ENCODE assay signal across 27 mouse cellular contexts in the genomic region with DNA sequence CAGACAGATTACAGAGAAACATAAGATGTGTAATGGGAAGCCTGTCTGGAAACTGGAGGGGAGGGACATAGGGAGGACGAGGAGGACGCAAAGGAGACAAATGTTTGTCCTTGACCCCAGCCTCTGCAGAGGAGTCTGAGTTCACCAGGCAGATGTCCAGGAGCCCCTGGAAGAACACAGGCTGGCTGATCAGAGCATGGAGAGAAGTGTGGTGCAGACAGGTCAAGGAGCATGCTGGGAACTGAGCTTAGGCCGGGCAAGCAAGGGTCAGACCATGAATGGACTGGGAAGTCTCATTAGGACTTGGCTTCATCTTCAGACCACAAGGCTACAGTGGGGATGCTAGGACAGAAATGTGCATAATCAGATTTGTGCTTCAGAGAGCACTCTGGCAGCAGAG. TPM values are rescaled to one million over a fixed set of nuclear protein-coding genes. Genes with fewer than 3 reads are reported as not detected.
DNase-seq lines count a peak whose midpoint lies in the region; ATAC-seq lines count a peak whose summit lies in the region.
"Had no signal": no experiment of that assay in that cellular context is flagged by ENCODE, and none has a peak within 500 bp of the region (broad histone marks: within the 10 kb centered on the region; RNA-seq: fewer than 3 reads in every experiment).

No protein-coding gene starts in this region.

- H3K36me3 ChIP-seq in hindbrain, embryonic 13.5 days = no peaks in the 10 kb centered on the region
- no peaks in the 10 kb centered on the region for H3K36me3 ChIP-seq in hindbrain, embryonic 16.5 days (ENCODE audit: control insufficient read depth, insufficient read depth, low read length)
- H3K36me3 ChIP-seq in liver, embryonic 12.5 days = no peaks in the 10 kb centered on the region
- H3K36me3 ChIP-seq: embryonic facial prominence, embryonic 13.5 days; G1E; heart, embryonic 15.5 days; liver, embryonic 13.5 days; midbrain, embryonic 13.5 days had no signal

- H3K4me2 ChIP-seq in hindbrain, embryonic 13.5 days = no peak overlapping the region
- no peak overlapping the region for H3K4me2 ChIP-seq in hindbrain, embryonic 16.5 days (ENCODE audit: low read length)
- no peak overlapping the region for H3K4me2 ChIP-seq in liver, embryonic 12.5 days
- H3K4me2 ChIP-seq: embryonic facial prominence, embryonic 13.5 days; forebrain, embryonic 13.5 days; heart, embryonic 15.5 days; hindbrain, embryonic 14.5 days; liver, embryonic 13.5 days; midbrain, embryonic 13.5 days had no signal

- WGBS in hindbrain, embryonic 13.5 days = 27% methylated on average over 3 of the region's 3 CpGs
- 41% methylated on average over 3 of the region's 3 CpGs for WGBS in hindbrain, embryonic 16.5 days
- WGBS in liver, embryonic 12.5 days (ENCODE audit: insufficient replicate concordance) = 52% methylated on average over 3 of the region's 3 CpGs

- no peak overlapping the region for H3K4me3 ChIP-seq in hindbrain, embryonic 13.5 days
- H3K4me3 ChIP-seq in hindbrain, embryonic 16.5 days (ENCODE audit: low read length) = no peak overlapping the region
- H3K4me3 ChIP-seq in liver, embryonic 12.5 days = no peak overlapping the region
- H3K4me3 ChIP-seq: embryonic facial prominence, embryonic 13.5 days; erythroblast, embryonic 14.5 days; forebrain, embryonic 13.5 days; heart, embryonic 15.5 days; liver, embryonic 13.5 days; megakaryocyte, embryonic 14.5 days; midbrain, embryonic 13.5 days had no signal

- H3K9me3 ChIP-seq in hindbrain, embryonic 13.5 days = no peaks in the 10 kb centered on the region
- no peaks in the 10 kb centered on the region for H3K9me3 ChIP-seq in hindbrain, embryonic 16.5 days (ENCODE audit: control insufficient read depth, low read length)
- no peaks in the 10 kb centered on the region for H3K9me3 ChIP-seq in liver, embryonic 12.5 days (replicated peaks)
- H3K9me3 ChIP-seq: embryonic facial prominence, embryonic 13.5 days; forebrain, embryonic 13.5 days; G1E; heart, embryonic 15.5 days; liver, embryonic 13.5 days; megakaryocyte, embryonic 14.5 days; midbrain, embryonic 13.5 days had no signal

- 0 out of 2 replicates have a peak overlapping the region, but pooled peaks have one; percentile 5 for H3K9ac ChIP-seq in hindbrain, embryonic 13.5 days
- no peak overlapping the region for H3K9ac ChIP-seq in hindbrain, embryonic 16.5 days (ENCODE audit: low read depth, low read length)
- no peak overlapping the region for H3K9ac ChIP-seq in liver, embryonic 12.5 days
- H3K9ac ChIP-seq: embryonic facial prominence, embryonic 13.5 days; forebrain, embryonic 13.5 days; heart, embryonic 15.5 days; hindbrain, embryonic 14.5 days; liver, embryonic 13.5 days; midbrain, embryonic 13.5 days had no signal

- peaks cover 67% of the 10 kb centered on the region for H3K27me3 ChIP-seq in hindbrain, embryonic 13.5 days
- peaks cover 8% of the 10 kb centered on the region for H3K27me3 ChIP-seq in hindbrain, embryonic 16.5 days (replicated peaks; ENCODE audit: control insufficient read depth, insufficient read depth, low read length)
- peaks cover 94% of the 10 kb centered on the region for H3K27me3 ChIP-seq in liver, embryonic 12.5 days (replicated peaks)

- H3K27ac ChIP-seq in hindbrain, embryonic 13.5 days = no peak overlapping the region
- no peak overlapping the region for H3K27ac ChIP-seq in hindbrain, embryonic 16.5 days (ENCODE audit: low read depth, low read length)
- no peak overlapping the region for H3K27ac ChIP-seq in liver, embryonic 12.5 days
- H3K27ac ChIP-seq: embryonic facial prominence, embryonic 13.5 days; forebrain, embryonic 13.5 days; heart, embryonic 15.5 days; hindbrain, embryonic 14.5 days; liver, embryonic 13.5 days; midbrain, embryonic 13.5 days had no signal

- no peak for ATAC-seq in hindbrain, embryonic 13.5 days (ENCODE audit: low FRiP score)
- ATAC-seq in hindbrain, embryonic 16.5 days = no peak
- ATAC-seq in liver, embryonic 12.5 days = no peak
- ATAC-seq: forebrain, embryonic 13.5 days; inflammation-experienced regulatory T-cells, adult 6 months; lung, postnatal 0 days; midbrain, embryonic 13.5 days had no signal

- peak; percentile 45 for DNase-seq in embryo, embryonic 10 days (ENCODE audit: low spot score)
- no peak for DNase-seq in embryo, embryonic 11 days
- peak; percentile 22 for DNase-seq in kidney, postnatal 14 days
- DNase-seq in kidney, postnatal 36 days = no peak
- DNase-seq in left cerebral cortex, adult 8-10 months (ENCODE audit: low spot score in 2 of 2) = no peak
- DNase-seq: cerebellum, adult 2 months; cerebellum, postnatal 14 days; gastrocnemius, postnatal 10 days; kidney, adult 2 months; liver, embryonic 13.5 days; lung, adult 18-20 months; lung, postnatal 4 days; thymus, adult 2 months; thymus, postnatal 36 days had no signal

- H3K4me1 ChIP-seq in hindbrain, embryonic 13.5 days (replicated peaks) = peaks cover 38% of the 10 kb centered on the region
- H3K4me1 ChIP-seq in hindbrain, embryonic 16.5 days (ENCODE audit: control insufficient read depth, insufficient read depth, low read depth, low read length) = peaks cover 10% of the 10 kb centered on the region
- H3K4me1 ChIP-seq in liver, embryonic 12.5 days = peaks cover 9% of the 10 kb centered on the region

RNA-seq across cellular contexts. Expression of a gene that starts 19.0 kb away (rescaled TPM):
- 175 and 186 TPM in 2 replicates for polyA plus RNA-seq in hindbrain, embryonic 13.5 days (2015; fragmentation: Nextera tagmentation; extraction: Ambion mirVana)
- polyA plus RNA-seq in hindbrain, embryonic 16.5 days (2015; fragmentation: Nextera tagmentation; extraction: Ambion mirVana) = 189 and 198 TPM in 2 replicates
- polyA plus RNA-seq in liver, embryonic 12.5 days (2016; fragmentation: Nextera tagmentation; extraction: Ambion mirVana) = 205 and 206 TPM in 2 replicates
- total RNA-seq in left cerebral cortex, adult 8-10 months (2022) = 100 to 1,000 TPM in 2 of 4 experiments, 10 to 100 TPM in 2; 83.8 to 107 (median 94.7) TPM

Comparison
In these comparisons a context has a peak if more than half of its experiments do, and no peak if none do; other contexts are left out.
1. DNase-seq: peak in embryo, embryonic 10 days (single experiment) and kidney, postnatal 14 days (single experiment); none in embryo, embryonic 11 days (single experiment), kidney, postnatal 36 days (0 of 2) and left cerebral cortex, adult 8-10 months (0 of 2).